Mouse (Mus musculus) lung, postnatal 0 days (tissue): Measurements from ENCODE around the gene Gm17349. TPM values are rescaled to one million over a fixed set of nuclear protein-coding genes. Genes with fewer than 3 reads are reported as not detected.

Experiments
- ATAC-seq: fragments of 200-750 bp; cut with Nextera tagmentation; 2 replicates; pipeline ENCODE4 v1.8.0; 2017; ENCODE audit warnings: moderate library complexity
- DNase-seq: peaks from one replicate; pipeline ENCODE4 v3.0.0-alpha.2; 2016; ENCODE audit warnings: low spot score
- H3K27ac ChIP-seq: fragments of 300-500 bp; sonication (generic); 2 replicates; pipeline ENCODE4 v1.5.1; 2014; ENCODE audit warnings: antibody characterized with exemption, mild to moderate bottlenecking, low read length, mixed read lengths
- H3K27me3 ChIP-seq: fragments of 300-500 bp; sonication (generic); replicated peaks from 2 replicates; pipeline ENCODE4 v1.6.1; 2014; ENCODE audit warnings: low read length, mixed read lengths; ENCODE audit not compliant: insufficient read depth
- H3K36me3 ChIP-seq: fragments of 300-500 bp; sonication (generic); 2 replicates; pipeline ENCODE4 v1.6.1; 2014; ENCODE audit warnings: low read length, mixed read lengths; ENCODE audit not compliant: insufficient read depth
- H3K4me1 ChIP-seq: fragments of 300-500 bp; sonication (generic); 2 replicates; pipeline ENCODE4 v1.6.1; 2014; ENCODE audit warnings: antibody characterized with exemption, low read depth, low read length, mixed read lengths; ENCODE audit not compliant: insufficient read depth
- H3K4me2 ChIP-seq: fragments of 300-500 bp; sonication (generic); replicated peaks from 2 replicates; pipeline ENCODE4 v1.6.1; 2014; ENCODE audit warnings: low read depth, mild to moderate bottlenecking, low read length, moderate library complexity, mixed read lengths
- H3K4me3 ChIP-seq: fragments of 300-500 bp; sonication (generic); 2 replicates; pipeline ENCODE4 v1.5.1; 2014; ENCODE audit warnings: low read depth, low read length
- H3K9ac ChIP-seq: fragments of 300-500 bp; sonication (generic); replicated peaks from 2 replicates; pipeline ENCODE4 v1.6.1; 2014; ENCODE audit warnings: low read depth, mild to moderate bottlenecking
- H3K9me3 ChIP-seq: fragments of 300-500 bp; sonication (generic); 2 replicates; pipeline ENCODE4 v1.6.1; 2016; ENCODE audit warnings: low read length, mixed read lengths
- CTCF ChIP-seq: IDR thresholded peaks from 2 replicates; pipeline ENCODE4 v1.5.1; 2016; ENCODE audit warnings: antibody characterized with exemption, mild to moderate bottlenecking
- EP300 ChIP-seq: IDR thresholded peaks from 2 replicates; pipeline ENCODE4 v1.6.1; 2016; ENCODE audit warnings: antibody characterized with exemption, mild to moderate bottlenecking, control low read depth
- WGBS: fragments of 180-500 bp; shearing (Covaris S2); extraction: QIAGEN DNeasy Blood & Tissue Kit; methylation state at CpG from one replicate; pipeline ENCODE4 v1.1.7; 2014; 5-methylcytosine and 5-hydroxymethylcytosine counted together
- polyA plus RNA-seq: library from polyadenylated mRNA; unstranded; fragments of >200 nt; fragmentation: Nextera tagmentation; extraction: Ambion mirVana; gene quantifications from 2 replicates; pipeline ENCODE4 v1.2.1, GENCODE M21; 2015

The Gm17349 gene
- polyA plus RNA-seq, 1 experiment from 2014 or later = 3.2 TPM

DNA sequence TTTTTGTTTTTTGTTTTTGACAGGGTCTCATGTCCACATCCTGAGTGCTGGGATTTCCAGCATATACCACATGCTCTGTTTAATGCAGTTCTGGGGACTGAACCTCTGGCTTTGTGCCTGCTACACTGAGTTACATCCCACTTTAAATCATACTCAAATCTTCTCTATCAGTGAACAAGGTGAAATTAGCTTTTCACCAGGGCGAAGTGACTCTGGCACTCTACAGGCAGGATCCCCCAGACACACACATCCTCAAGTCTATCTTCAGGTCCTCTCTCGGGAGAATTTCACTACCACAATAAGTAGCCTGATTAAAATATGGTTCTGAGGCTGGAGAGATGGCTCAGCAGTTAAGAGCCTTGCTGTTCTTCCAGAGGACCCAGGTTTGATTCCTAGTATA, 21.3 kb upstream of the Gm17349 start:
- no peaks in the 10 kb centered on the region for H3K27me3 ChIP-seq
- 0 out of 2 replicates have a peak, but pooled peaks cover 8% of the 10 kb centered on the region for H3K4me1 ChIP-seq
- H3K9ac ChIP-seq = peak overlapping the region; percentile 86
- 59% methylated on average over 2 of the region's 2 CpGs for WGBS
- peak overlapping the region; percentile 86 for H3K4me2 ChIP-seq
- H3K4me3 ChIP-seq = peak overlapping the region; percentile 62
- TF ChIP-seq CTCF = no peak
- TF ChIP-seq EP300 = no peak
- no peaks in the 10 kb centered on the region for H3K9me3 ChIP-seq
- DNase-seq = no peak
- H3K36me3 ChIP-seq = no peaks in the 10 kb centered on the region
- ATAC-seq = no peak
- H3K27ac ChIP-seq = no peak overlapping the region

DNA sequence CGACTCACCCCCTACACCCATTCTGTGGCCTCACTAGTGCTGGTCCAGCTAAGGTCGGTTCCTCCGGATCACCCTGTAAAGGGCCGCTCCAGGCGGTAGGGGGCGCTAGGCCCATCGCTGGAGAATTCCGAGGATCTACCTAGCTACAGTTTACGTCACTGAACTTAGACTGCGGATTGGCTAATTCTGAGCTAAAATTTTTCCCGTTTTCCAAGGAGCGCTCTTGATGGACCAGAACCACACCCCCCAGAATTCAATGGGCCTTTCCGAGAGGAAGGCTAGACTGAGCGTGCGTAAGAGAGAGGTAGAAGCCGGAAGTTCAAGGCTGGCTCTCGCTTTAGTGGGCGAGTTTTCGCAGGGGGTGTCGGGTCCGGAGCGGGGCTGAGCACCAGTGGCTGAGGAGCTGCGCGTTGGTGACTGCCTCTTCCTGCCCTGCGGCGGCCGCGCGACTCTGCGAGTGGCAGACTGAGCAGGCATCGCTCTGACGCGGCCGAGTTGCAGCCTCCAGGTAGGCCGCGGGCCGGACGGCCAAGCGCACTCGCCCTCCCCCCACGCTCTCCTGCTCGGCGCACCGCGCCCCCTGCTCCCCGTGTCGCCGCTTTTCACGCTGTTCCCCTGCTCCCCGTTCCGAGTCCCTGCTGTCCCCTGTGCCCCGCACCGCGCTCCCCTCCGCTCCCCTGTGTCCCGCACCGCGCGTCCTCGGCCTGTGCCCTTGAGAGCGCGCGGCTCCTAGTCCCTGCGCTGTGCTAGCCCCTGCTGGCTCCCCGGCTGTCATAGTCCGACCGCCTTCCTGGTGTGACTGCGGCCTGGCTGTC, 20.3 kb upstream of the Gm17349 start, which contains the start of gene Cox14:
Gene Cox14 (plus strand): TSS at position 278 of the 815 bp plus-strand sequence.
- 0 out of 2 replicates have a peak, but pooled peaks cover 8% of the 10 kb centered on the region for H3K4me1 ChIP-seq
- peak within 1 kb of the TSS; percentile 62 for H3K4me3 ChIP-seq
- under 1% methylated on average over 67 of the region's 68 CpGs for WGBS
- ATAC-seq (peak; percentile 93), DNase-seq (peak; percentile 100)
- no peaks in the 10 kb centered on the region for H3K27me3 ChIP-seq
- no peaks in the 10 kb centered on the region for H3K9me3 ChIP-seq
- TF ChIP-seq CTCF (peak; percentile 97), EP300 (no peak)
- no peaks in the 10 kb centered on the region for H3K36me3 ChIP-seq
- peak within 1 kb of the TSS; percentile 91 for H3K27ac ChIP-seq
- peak within 1 kb of the TSS; percentile 86 for H3K4me2 ChIP-seq
- peak within 1 kb of the TSS; percentile 86 for H3K9ac ChIP-seq

DNA sequence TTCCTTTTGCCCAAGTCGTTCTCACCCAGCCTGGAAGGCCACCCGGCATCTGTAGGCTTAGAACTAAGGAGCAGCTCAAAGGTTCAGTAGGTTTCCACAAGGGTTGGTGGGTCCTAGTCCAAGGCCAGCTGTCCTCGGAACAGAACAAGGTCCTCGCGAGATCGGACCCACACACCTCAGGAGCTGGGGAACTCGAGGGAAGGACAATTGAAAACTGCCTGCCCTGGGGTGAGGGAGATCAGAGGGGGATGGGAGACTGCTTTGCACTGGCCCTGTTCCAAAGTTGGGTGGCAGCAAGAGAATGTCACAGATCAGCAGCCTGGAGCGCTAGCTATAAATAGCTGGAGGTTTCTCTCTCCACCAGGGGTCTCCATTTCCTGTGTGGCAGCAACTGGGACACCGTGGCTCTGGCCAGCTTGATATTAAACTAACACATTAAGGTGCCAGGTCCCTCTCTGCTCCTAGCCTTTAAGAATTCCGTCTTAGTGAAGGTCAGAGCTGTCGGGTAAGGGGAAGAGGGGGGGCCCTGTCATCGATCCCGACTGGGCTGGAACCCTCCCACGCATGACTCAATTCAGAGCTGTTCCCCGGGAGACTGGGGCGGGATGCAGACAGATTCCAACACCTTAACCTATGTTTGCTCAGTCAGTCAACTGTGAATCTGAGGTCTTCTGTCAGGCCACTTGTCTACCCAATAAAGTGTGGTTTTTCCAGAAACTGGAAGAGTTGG, 19.2 kb upstream of the Gm17349 start:
- Histone ChIP-seq H3K27me3 (no peaks in the 10 kb centered on the region), H3K9ac (0 out of 2 replicates have a peak overlapping the region, but pooled peaks have one; percentile 16), H3K27ac (peak overlapping the region; percentile 80), H3K9me3 (no peaks in the 10 kb centered on the region), H3K4me2 (peak overlapping the region; percentile 61), H3K4me1 (0 out of 2 replicates have a peak, but pooled peaks cover 8% of the 10 kb centered on the region), H3K36me3 (no peaks in the 10 kb centered on the region), H3K4me3 (peak overlapping the region; percentile 27)
- ATAC-seq = peak; percentile 18
- no peak; the same call in 1 of the 2 replicates for TF ChIP-seq EP300
- peak; percentile 72 for TF ChIP-seq CTCF
- DNase-seq = peak; percentile 92
- WGBS = 9% methylated on average over 16 of the region's 16 CpGs

DNA sequence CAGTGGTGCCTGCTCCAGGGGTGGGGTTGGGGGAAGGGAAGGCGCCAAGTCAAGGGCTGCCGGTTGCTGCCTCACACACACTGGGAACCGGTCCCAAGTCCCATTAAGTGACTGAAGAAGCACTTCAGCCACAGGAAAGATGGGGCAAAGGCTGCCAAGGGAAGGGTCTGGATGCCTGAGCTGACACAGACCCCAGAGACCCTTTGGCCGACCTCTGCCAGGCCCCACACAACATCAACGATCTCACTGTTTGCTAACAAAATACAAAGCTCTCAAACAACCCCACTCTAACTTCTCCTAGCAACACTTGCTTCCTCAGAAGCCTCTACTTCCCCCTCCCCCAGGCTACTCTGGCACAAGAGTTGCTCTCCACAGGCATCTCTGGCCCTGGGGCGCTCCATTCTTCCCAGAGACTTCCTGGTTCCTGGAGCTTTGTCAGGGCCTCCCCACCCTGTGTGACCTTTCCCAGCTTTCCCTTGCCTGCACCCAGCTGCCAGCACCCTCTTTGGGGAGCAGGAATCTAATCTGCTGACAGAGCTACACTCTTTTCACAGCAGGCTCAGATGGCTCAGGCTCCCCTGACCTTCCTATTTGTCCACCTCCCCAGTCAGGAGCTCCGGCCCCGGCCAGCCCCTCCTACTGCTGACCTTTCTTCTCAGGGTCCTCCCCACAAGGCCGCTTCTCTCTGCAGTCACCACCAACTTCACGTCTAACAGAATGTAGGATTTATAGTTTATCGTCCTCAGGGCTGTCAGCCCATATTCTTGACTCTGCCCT, 18.4 kb upstream of the Gm17349 start:
- H3K4me3 ChIP-seq = no peak overlapping the region
- 0 out of 2 replicates have a peak, but pooled peaks cover 8% of the 10 kb centered on the region for H3K4me1 ChIP-seq
- 0 out of 2 replicates have a peak, but pooled peaks have one; percentile 4 for TF ChIP-seq EP300
- no peak for TF ChIP-seq CTCF
- ATAC-seq = peak; percentile 34
- H3K27me3 ChIP-seq = no peaks in the 10 kb centered on the region
- no peaks in the 10 kb centered on the region for H3K36me3 ChIP-seq
- peak overlapping the region; percentile 80 for H3K27ac ChIP-seq
- peak overlapping the region; percentile 61 for H3K4me2 ChIP-seq
- DNase-seq = peak; percentile 90
- WGBS = 21% methylated on average over 11 of the region's 11 CpGs
- H3K9ac ChIP-seq = no peak overlapping the region
- no peaks in the 10 kb centered on the region for H3K9me3 ChIP-seq

DNA sequence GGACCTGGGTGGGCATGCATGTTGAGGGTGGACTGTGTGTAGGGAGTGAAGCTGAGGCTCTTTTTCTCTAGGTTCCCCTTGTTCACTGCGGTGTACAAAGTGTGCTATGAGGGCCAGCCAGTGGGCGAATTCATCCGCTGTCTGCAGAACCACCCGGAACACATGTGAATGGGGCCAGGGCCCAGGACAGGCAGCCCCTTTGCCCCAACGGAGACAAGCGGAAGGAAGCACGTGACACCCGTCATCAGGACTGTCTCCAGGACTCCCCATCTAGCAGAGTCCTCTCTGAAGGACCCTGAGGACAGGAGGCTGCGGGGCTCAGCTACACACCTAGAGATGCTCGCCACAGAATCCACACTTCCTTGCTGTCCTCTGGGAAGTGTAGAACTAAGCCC, 17.8 kb upstream of the Gm17349 start:
- WGBS = 52% methylated on average over 10 of the region's 10 CpGs
- Histone ChIP-seq H3K27ac (peak overlapping the region; percentile 80), H3K4me2 (no peak overlapping the region), H3K4me1 (0 out of 2 replicates have a peak, but pooled peaks cover 8% of the 10 kb centered on the region), H3K9ac (no peak overlapping the region), H3K27me3 (no peaks in the 10 kb centered on the region), H3K36me3 (no peaks in the 10 kb centered on the region), H3K9me3 (no peaks in the 10 kb centered on the region), H3K4me3 (no peak overlapping the region)
- no peak for DNase-seq
- TF ChIP-seq CTCF (no peak), EP300 (no peak)
- no peak for ATAC-seq
